Mouse (Mus musculus): ENCODE measurements at regions not wholly inside any gene's neighbourhood (a gene's known extent, or its start where the extent isn't known, plus 50 kb on each side); places are given as distances from the start of the nearest gene placed in this dataset.

DNA sequence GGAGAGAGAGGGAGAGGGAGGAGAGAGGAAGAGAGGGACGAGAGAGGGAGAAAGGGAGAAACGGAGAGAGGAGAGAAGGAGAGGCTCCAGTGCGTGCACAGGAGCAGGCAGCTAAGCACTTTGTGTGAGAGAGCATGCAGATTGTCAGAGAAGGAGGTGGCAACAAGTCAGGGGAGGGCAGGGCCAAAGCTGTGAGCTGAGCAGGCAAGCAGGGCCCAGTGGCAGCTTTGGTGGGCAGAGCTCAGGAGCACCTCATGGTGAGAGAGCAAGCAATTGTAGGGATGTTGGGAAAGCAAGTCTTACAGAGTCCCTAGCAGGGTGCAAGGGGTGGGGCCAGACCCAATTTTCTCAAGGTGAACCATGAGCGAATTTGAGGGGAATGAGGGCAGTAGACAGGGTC lies 234.3 kb upstream of the Hey2 start:
- DNase-seq (ENCODE audit: low read depth, low spot score), result no peak

DNA sequence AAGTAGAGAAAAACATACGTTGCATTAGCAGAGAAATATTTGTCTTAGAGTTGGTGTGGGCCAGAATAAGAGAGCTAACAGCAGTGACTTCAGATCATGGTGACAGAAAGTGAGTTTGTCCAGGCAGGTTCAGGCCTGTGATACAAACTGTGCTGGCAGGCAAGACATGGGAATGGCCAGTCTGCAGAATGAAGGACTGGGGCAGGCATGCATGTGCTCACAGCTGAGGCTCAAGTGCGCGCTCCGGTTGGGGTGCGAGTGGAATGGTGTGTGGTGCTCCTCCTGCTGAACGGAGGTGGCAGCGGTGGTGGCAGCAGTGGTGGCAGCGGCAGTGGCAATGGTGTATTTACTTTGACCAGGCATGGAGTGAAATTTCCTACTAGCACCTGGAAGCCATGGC lies 233.8 kb upstream of the Hey2 start:
- DNase-seq (ENCODE audit: low read depth, low spot score), result no peak

DNA sequence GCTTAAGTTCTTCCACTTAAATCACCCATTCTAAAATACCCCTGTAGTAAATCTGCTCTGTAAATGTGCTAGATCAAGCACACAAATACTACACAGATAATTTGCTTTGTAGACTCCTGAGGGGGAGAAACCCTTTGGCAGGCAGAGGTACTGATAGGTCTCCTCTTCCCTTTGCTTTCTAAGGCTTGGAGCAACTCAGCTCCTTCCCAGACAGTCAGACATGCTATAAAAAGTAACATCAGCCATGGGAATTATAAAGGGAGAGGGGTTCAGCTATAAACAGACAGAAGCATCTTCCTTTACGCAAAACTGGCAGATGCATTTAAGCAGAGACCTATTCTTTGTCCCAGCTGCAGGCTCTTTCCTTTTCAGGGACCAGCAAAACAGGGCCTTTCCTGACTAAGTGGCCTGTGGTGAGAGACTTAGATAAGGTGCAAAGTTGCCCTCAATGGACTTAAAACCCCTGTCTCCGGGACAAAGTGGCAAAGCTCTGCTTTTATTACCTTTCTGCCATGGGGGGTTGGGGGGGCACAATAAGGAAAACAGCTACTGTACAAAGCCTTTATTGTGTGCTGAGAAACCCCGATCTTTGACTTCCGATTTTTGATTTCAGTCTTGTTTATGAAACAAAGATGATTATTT lies 231.5 kb upstream of the Hey2 start:
- DNase-seq (ENCODE audit: low read depth, low spot score), result no peak

DNA sequence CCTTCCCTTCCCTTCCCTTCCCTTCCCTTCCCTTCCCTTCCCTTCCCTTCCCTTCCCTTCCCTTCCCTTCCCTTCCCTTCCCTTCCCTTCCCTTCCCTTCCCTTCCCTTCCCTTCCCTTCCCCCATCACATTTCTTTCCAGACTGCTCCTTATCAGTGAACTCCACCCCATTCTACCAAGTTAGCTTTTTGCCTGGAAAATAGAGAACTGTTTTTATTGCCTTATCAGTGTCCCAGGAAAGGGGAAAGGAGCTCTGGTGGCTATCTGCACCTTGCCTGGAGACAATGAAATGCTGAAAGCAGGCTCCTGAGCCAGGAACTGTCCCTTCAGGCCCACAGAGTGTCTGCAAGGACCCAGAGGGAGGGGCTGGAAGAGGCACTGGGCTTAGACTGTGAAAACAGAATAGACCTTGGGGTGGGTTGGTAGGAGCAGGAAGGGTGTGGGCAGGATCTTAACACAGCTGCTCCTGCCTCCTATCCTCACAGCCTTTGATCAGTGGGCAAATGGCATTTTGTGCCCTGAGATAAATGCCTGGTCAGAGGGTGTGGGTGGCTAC lies 226.1 kb upstream of the Hey2 start:
- DNase-seq (ENCODE audit: low read depth, low spot score), result no peak

DNA sequence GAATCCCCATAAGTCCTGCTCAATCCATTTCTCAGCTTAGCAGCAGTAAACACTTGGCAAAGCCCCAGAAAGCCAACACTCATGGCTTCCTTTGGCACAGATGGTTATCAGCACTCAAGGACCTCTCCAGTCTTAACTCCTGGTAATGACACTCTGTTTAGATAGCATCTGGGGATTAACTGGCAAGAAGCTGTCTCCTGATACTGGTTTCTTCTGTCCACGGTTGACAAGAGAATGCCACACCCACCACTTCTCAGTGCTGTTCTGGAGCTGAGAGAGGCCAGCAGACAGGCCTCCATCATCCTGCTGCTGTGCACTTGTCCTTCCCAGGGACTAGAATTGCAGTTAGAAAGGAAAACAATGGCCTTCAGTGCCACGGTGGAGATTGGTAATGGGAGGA lies 220.1 kb upstream of the Hey2 start:
- no peak for DNase-seq (ENCODE audit: low read depth, low spot score)

DNA sequence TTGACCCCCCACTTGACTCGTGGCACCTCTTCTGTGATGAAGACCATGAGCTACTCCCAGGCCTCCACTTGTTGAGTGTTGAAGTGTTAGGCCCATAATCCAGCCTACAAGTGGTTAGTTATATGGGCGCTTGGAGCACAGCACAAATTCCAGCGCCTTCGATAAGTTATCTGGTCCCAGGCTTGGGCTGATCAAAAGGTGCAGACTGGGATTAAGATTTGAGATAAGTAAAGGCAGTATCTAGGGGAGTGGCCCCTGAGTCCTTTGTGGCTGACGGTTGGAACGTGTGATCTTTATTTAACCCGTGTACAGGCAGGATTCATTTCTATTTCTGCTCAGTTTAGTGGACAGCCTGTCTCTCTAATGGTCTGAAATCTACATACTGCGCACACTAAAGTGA lies 210.7 kb upstream of the Hey2 start:
- no peak for DNase-seq (ENCODE audit: low read depth, low spot score)

DNA sequence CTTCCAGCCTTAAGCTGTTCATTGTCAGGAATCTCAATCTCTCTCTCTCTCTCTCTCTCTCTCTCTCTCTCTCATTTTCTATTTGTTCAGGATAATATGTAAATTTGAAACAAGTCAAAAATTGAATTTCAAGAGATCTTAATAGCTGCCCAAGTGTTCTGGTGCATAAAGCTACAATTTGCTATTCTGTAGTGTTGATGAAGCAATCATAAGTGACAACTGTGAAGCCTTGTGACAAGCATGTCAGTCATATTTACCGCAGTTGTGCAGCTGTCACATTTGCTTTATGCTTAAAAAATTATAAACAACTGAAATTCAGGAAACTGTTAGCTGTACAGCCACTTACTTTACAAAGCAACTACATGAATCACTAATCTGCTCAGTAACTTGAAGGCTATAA lies 208.6 kb upstream of the Hey2 start:
- DNase-seq (ENCODE audit: low read depth, low spot score), result peak; percentile 3

DNA sequence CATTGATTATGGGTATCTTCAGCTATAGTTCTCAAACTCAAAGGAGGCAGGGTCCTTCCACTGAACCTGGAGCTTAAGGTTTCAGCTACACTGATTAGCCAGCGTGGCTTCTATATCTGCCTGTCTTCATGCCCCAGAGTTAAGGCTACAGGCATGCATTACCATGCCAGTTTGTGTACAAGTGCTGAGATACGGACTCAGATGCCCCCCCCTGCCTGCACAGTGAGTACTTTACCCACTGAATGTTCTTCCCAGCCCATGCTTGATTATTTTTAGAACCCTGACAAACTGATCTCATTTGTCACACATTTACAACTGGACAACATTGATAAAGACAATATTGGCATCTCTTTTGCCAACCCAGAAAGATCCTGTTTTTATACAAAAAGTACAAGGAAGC lies 206.8 kb upstream of the Hey2 start:
- no peak for DNase-seq (ENCODE audit: low read depth, low spot score)

DNA sequence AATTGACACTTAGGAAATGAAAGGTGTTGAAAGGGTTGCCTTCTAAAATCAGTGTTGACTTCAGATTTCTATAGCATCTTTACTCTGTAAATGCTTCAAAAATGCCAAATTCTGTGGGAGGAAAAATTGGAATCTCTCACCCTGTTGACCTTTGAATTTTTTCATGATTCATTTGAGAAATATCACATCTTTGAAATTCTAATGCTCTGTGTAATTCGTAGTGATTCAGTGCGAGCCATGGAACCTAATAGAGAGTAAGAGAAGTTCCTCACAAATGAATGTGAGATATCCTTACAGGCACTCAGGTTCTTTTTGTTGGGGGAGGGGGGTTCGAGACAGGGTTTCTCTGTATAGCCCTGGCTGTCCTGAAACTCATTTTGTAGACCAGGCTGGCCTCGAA lies 193.0 kb upstream of the Hey2 start:
- no peak for DNase-seq (ENCODE audit: low read depth, low spot score)

DNA sequence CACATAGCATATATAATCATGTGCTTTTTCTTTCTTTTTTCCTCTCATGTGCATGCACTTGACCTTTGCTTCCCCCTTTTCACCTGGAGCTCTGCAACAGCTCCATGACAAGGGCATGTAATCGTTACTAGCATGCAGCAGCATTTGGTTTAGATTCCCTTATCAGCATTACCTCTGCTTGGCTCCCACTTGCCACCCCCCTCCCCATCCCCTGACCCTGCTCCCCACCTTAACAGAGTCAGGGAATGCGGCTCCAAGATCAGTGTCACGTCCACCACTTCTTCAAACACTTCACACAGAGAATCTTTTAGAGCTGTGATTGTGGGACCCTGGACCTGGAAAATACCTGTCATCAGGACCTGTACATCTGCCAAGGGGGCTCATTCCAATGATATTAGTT lies 192.2 kb upstream of the Hey2 start:
- DNase-seq (ENCODE audit: low read depth, low spot score), result no peak

DNA sequence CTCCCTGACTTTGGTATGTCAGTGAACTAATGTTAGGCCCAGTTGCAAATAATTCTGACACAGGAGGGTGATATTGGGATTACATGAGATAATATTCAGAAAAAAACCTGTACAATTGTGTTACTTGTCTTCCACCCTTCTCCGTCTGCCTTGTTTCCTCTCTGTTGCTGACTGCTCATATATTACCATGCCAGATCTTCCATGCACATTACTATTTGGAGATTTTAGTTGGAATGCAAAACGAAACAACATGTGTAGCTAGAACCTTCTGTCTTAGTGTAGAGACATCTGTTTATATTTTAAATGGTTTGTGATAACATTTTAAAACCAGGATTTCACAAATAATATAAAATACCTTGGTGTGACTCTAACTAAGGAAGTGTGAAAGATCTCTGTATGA lies 188.1 kb upstream of the Hey2 start:
- DNase-seq (ENCODE audit: low read depth, low spot score), result peak; percentile 18

DNA sequence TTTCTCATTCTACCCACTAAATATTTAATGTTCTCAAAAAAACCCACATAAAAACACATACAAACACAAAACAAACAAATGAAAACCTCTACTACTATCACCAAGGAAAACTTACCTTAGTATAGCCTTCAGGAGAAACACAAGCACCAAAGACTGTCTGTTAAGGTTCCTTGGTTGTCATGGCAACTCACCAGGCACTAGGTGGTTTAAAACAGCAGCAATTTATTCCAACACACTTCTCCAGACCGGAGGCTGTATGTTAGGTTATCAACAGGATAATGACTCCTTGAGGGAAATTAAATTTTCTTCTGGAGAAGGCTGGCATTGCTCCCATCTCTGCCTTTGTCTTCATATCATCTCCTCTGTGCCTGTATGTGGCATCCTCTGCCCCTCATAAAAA lies 183.8 kb upstream of the Hey2 start:
- peak; percentile 33 for DNase-seq (ENCODE audit: low read depth, low spot score)

DNA sequence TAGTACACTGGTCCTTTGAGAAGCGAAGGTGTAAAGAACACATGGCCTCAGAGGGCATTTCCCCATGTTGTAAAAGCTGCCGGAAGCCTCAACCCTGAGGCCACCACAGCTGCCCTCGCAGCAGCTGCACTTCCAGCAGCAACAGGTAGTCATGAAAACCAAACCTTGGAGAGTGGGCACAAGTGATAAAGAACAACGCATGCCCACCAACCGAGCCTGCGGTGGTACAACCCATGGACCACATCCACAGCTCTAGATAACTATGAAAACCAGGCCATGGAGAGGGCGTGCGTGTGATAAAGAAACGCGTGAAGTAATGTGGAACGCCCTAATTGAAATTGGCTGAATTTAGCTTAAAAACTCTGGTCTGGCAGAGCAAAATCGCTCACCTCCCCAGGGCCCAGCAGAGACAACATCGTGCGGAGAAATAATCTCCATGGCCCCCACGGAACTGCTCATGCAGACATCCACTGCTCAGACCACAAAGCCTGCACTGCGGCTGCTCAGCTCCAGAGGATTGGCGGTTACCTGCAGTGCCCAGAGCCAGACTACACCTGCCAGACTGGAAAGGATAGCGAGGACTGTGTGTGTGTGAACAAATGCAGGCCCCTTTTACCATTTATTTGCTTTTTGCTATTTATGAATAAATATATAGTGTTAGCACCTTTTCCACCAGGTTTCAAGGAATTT lies 170.2 kb upstream of the Hey2 start:
- DNase-seq (ENCODE audit: low read depth, low spot score), result no peak

DNA sequence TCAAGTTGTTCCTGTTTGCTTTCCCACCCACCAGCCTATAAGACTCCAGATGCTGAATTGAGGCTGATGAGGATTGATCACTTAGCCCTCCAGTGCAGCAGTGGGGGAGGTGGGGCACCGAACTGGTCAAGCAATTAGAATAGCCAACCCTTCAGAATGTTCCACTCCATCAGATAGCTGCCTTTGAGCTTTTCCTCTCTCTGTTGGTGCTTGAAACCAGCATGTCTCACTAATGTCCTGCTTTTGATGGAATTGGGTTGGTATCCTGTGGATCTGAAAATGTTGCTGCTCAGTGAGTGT lies 167.3 kb upstream of the Hey2 start:
- no peak for DNase-seq (ENCODE audit: low read depth, low spot score)

DNA sequence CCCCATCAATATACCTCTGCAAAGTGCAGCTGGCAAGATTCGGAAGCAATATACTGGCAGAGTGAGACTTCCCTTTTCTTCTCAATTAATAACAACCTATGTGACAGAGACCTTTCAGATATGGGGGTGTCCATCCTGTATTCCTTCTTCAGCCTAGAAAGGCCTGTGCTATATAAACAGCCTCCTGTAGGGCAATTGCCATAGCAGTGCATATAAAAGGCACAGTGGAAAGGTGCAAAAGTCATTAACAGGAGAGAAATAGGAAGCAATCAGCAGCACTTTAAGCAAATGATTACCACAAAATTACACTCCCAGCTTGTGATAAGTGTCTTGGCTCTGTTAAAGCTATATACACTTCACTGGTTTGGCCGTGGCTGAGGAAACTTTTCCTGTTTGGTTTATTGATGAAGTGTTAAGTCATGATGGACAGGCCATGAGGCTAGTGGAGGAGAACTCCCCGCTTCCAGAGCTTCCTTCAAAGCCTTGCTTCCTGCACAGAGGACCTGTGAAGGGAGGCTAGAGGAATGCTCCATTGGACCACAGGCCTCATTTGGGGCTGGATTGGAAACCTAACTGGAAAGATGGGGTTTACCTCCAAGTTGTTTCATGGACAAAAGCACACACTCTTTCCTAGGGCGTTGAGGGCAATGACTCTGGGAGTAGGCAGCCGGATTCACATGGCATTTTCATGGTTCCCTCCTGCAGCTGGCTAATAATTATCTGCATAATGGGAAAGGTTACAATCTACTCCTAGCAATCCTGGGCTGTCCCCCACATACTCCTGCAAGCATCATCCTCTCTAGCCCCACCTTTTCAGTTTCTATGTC lies 166.7 kb upstream of the Hey2 start:
- no peak for DNase-seq (ENCODE audit: low read depth, low spot score)

DNA sequence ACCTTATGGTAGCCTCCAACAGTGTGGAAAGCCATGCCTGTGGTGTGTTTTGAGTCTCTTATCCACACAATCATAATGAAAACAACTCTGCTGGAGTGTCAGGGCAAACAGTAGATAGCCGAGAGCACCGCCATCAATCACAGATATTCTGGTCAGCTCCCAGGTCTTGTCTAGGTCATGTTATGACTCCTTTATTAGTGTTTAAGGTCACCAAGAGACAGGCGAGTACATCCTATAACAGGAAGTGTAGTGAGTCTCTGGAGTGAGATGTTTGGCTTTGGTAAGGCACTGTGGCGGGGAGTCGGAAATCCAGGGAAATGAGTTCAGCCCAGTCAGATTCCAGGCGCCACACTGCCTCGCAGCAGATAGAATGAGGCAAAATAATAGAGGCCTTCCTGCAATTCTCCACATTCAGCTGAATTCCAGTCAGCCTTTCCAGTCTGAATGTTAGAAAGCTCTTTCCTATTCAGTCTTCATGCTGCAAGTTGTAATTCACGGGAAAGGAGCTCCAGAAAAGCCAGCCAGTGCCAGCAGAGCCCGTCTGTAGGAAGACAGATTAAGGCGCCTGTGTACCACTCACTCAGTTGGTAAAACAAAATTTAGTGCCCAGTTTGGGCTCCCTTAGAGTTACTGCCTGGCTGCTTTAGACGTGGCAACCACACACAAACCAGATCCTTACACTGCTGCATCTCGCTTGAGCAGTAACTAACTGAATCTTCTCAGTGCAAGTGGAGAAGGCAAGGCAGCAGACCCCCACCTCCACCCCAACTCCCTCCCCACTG lies 155.8 kb upstream of the Hey2 start:
- no peak for DNase-seq (ENCODE audit: low read depth, low spot score)

DNA sequence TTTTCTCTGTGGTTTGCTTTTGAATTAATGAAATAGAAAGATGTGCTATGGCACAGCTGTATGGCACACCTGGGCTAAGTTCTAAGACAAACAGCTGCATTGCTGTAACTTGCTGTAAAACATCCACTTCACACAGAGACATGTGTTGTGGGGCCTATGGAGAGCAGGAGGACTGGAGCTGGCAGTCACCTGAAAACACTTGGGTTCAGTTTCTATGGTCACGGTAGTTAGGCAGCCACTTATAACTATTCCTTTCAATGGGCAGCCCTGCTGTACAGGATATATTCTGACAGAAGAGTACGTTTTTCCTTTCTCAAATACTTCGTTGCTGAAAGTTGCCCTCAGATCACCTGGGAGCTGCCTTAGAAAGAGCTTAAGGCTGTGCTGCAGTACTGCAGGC lies 149.6 kb upstream of the Hey2 start:
- DNase-seq (ENCODE audit: low read depth, low spot score), result no peak

DNA sequence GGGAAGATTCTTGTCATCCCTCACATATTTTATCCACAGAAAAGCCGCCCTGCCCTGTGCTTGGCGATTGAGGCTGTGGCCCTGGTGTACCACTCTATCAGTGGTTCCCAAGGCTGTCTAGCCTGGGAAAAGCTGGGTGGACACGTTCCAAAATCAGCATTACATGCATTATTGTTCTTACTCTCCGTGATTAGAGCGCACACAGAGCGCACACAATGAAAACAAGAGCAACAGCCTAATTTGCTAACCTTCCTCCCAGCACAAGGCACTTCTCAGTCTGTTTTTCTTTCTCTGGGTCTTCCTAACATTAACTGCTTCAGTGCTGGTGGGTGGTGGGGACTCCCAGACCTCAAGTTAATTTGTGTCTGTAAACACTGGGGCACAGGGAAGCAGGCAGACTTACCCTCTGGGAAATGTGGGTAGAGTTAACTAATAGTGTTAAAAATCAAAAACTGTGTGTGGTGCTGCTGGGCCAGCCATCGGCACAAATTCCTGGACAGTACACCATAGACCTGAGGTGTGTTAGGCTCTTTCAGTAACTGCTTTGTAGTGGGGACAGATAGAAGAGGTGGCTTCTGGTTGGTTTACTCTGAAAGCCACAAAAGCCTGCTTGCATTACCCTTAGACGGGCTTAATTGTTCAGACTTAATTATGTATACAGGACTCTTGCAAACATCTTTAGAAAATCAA lies 137.8 kb upstream of the Hey2 start:
- no peak for DNase-seq (ENCODE audit: low read depth, low spot score)

DNA sequence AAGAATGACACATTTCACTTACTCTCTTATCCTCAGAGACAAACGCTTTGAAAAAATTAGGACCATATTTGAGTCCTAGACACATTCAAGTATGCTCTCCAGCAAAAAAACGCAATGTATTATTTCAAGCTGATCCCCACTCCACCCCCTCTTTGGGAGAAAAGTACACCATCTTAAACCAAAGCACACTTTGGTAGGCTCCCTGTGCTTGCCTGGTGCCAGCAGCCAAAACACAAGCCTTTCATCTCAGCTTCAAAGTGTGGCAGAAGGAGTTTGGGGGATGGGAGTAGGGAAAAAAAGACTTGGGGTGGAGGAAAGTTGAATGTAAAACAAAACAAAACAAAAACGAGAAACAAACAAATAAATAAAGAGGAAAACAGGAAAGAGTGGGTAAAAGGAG lies 137.2 kb upstream of the Hey2 start:
- DNase-seq (ENCODE audit: low read depth, low spot score), result peak; percentile 5

DNA sequence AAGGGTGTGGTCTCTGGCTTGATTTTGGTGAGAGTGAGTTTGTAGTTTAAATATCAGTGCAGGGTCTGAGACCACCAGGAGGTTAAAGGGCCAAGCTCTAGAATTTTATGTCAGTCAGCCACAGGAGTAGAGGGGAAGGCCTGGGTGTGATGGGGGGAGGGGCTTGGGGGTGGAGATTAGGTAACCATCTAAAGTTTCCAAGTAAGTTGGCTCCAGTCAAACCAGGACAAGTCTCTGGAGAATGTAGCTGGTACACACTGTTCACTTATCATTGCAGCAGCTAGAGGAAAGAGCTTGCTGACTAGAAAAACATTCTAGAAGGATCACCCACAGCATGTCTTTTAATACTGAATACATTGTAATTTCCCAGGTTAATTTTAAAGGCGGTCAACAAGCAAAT lies 123.6 kb upstream of the Hey2 start:
- no peak for DNase-seq (ENCODE audit: low read depth, low spot score)

DNA sequence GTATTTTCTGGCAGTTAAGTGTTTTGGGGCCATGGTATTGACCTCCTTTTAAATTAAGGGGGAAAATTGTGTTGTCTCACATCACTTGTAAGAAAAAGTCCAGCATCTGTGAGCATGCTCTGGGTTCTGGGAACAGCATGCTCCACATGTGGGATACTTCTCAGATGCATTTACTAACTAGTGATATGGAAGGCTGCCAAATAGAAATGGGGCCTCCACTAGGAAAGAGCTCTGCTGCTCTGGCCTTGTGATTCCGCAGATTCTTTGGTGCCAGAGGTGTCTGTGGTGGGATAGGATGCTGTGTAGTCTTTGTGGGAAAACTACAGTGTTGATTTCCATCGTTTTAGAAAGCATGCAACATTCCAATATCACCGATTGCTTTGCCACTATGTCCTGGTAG lies 111.2 kb upstream of the Hey2 start:
- no peak for DNase-seq (ENCODE audit: low read depth, low spot score)

DNA sequence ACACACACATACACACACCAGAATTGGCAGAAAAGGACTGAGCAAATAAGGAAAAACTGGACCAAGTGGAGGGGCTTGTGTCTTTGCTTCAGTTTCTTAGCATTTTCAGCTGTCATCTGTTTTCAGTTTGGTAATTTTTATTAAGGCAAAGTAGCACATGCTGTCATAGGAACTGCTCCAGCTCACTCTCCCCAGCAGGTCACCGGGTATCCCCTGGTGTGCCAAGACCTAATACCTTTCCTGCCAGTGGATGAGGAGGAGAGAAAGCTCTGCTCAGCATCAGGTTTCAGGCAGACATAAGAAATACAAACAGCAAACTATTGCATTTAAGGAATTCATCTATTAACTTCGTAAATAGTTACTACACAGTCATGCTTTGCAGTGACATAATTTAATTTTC lies 109.8 kb upstream of the Hey2 start:
- DNase-seq (ENCODE audit: low read depth, low spot score), result no peak

All from brain, adult 2 months (tissue).